Mouse (Mus musculus) lung, postnatal 4 days (tissue): Measurements from ENCODE around the gene Mrtfb.

Experiments
- DNase-seq, 2 experiments: peaks; one replicate each; pipeline ENCODE4 v3.0.0; 2021

Gene Mrtfb

DNA sequence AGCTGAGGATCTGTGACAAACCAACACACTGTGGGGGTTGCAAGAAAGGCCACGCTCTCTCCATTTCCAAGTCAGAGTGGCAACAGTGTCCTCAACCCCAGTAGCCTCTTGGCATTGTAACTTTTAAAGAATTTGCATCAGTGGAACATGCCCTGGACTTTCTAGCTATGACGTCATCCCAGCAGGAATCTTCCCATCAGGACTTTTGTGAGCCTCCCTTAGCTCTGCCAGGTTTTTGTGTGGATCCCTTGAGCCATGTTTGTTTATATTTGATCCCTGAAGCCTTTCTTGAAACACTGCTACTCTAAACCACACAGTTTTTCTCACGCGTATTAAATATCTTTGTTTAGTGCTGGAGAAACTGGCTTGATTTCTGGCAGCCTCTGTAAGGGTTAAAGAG lies 97.6 kb downstream of the Mrtfb start:
- peak in 1 of 2 experiments; percentile 19 for DNase-seq

DNA sequence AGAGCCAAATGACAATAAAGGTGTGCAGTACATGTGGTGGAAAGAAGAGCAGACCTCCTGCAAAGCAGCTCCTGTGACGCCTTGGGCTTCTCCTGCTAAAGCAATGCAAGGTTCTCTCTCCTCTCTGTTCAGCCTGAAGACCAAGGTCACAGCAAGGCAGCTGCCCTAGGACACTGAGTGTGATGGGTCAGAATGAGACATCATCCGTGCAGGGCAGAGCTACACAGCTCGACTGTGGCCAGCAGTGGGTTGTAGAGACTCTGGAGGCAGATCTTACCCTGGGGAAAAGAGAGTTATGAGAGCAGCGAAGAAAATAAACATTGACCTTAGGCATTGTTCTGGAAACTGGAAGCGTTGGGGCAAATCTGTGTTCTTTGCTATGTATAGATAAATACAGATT lies 98.2 kb downstream of the Mrtfb start:
- DNase-seq = no peak

GRCm38 (mm10) chr16:13357806-13358679 lies 101.8 kb downstream of the Mrtfb start:
- DNase-seq = peak; percentile 79 to 83

GRCm38 (mm10) chr16:13358741-13359140 lies 102.5 kb downstream of the Mrtfb start:
- no peak for DNase-seq

- no peak for DNase-seq
Observed at GRCm38 (mm10) chr16:13359405-13359858, 103.2 kb downstream of the Mrtfb start.

DNA sequence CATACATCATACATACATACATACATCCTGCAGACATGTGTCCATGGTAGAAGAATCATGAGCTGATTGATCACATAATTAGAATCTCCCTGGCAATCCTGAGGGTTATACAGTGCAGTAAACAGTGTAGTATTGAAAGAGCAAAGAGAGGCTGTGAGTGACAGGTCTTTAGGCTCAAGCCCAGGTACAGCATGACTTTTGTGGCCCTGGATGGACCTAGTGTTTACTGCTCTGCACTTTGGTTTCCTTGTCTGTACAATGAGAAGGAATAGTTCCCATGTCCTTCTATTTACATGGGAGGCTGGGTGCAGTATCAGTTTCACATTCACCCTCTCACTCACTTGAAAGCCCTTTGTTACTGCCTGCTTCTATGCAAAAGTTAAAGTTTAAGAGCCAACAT lies 103.9 kb downstream of the Mrtfb start:
- DNase-seq = no peak

- no peak for DNase-seq
Observed at GRCm38 (mm10) chr16:13360835-13361234, 104.6 kb downstream of the Mrtfb start.

GRCm38 (mm10) chr16:13363141-13363540 lies 106.9 kb downstream of the Mrtfb start:
- no peak for DNase-seq

GRCm38 (mm10) chr16:13364145-13364544 lies 107.9 kb downstream of the Mrtfb start:
- no peak for DNase-seq

- DNase-seq = no peak
Observed at GRCm38 (mm10) chr16:13366256-13366655, 110.0 kb downstream of the Mrtfb start.

DNA sequence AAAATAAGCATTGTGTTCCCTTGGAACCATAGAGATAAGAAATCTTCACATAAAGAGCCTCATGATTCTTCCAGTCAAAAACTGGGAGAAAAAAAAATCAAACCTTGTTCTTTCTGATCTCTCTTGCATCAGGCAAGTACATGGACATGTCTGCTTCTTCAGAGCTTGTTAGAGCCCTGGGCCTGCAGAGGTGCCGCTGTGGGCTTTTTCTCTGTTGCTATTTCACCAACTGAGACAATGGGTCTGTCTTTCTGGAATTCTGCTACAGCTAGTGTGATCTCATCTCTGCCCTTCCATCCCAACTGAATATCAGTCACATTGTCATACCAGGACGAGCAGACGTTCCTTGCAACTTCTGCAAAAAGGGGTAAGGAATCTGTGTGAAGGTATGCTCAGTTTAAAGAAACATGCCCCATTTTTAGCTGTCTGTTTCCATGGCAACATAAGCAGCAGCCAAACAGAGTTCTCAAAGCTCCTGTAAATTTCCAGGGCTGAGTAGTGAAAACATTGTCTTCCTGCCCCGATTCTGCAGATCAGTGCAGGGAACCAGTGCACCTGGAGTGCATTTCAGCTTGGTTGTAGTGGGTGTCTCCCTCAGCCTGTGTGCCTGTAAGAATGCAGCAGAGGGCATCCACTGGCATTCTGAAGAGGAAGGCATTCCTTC lies 110.7 kb downstream of the Mrtfb start:
- DNase-seq = peak in 1 of 2 experiments; percentile 8

DNA sequence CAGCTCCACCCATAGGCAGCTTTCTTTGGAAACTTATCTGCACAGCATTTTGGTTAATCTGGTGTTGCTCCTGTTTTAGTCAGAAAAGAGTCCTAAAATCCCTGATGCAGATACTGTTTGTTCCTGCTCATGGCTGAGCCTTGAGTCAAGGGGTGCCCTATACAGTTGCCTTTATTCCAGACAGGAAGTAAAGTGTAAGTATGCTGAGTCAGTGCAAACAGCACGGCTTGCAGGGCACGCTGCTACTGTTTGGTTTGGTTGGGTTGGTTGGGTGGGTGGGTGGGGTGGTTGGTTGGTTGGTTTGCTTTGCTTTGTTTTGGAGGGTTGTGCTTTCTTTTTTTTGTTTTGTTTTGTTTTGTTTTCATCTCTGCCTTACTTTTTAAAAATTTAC lies 111.2 kb downstream of the Mrtfb start:
- DNase-seq = no peak

DNA sequence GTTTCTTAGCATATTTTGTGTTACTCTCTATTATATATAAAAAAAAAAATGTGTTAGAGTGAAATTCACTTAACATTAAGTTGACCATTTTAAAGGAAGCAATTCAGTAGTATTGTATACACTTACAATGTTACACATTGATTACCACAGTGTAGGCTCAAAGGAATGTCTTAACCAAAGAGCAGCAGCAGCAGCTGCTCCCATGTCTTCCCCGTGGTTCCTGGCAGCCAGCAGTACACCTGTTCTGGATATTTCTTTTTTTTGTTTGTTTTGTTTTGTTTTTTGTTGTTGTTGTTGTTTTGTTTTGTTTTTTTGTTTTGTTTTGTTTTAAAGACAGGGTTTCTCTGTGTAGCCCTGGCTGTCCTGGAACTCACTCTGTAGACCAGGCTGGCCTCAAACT lies 112.4 kb downstream of the Mrtfb start:
- no peak for DNase-seq

- peak; percentile 76 to 87 for DNase-seq
Observed at GRCm38 (mm10) chr16:13371740-13372287, 115.5 kb downstream of the Mrtfb start.

DNA sequence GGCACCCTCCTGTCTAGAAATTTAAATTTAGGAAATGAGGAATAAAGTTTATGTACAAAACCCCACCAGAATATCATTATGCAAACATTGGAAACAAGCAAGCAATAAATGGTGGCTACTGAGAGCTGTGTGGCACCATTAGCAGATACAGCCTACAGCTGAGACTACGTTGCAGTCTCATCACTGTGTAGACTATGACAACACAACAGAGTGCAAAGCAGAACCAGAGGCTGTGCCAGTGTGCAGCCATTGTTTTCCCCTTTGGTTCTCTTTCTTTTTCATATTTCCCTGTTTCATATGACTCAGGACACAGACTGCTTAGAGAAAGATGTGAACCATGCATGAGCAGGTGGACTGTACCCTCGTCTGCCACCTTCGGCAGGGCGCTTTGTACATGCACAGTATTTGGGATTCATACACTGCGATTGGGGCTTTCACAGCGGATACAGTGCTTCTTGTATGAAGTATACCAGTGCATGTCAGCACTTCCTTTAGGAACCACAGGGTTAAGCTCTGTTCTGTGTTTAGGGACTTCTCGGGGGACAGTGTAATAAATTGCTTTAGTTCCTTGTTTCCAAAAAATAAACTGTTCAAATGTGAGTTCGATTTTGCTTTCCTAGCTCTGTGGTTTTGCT lies 116.7 kb downstream of the Mrtfb start:
- no peak for DNase-seq

GRCm38 (mm10) chr16:13376947-13377486 lies 120.7 kb downstream of the Mrtfb start:
- DNase-seq = no peak

- peak; percentile 55 to 82 for DNase-seq
Observed at GRCm38 (mm10) chr16:13378157-13378556, 121.9 kb downstream of the Mrtfb start.

DNA sequence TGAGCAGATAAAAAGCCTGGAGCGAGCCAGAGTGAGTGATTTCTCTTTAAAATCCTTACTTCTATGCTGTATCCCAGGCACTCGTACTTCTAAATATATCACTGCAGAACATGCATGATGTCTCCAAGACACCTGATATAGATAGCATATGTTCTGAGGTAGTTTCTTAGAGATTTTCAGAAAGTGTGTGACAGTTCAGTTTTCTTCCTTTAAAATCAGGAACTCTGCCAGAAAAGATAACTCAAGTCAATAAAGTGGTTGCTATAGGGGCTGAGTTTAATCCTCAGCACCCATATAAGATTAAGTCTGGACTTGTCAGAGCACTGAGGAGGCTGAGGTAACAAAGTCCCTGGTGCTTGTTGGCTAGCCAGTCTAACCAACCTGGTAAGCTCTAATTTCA lies 123.6 kb downstream of the Mrtfb start:
- no peak for DNase-seq

- no peak for DNase-seq
Observed at GRCm38 (mm10) chr16:13381771-13382170, 125.5 kb downstream of the Mrtfb start.

DNA sequence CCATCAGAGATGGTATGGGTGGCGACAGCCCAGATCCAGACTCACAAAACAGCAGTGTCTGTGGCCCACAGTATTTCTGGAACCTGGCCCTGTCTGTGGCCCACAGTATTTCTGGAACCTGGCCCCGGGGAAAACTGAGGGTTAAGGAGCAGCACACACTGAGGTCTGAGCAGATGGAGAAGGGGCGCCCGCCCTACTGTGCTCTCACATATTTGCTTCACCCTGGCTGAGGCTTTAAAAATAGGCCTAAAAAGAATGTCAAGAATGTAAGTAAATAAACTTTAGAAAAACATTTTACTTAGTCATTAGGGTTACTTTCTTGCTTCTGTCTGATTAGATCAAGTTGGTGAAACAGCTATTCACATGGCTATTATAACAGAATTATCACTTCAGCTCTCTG lies 131.0 kb downstream of the Mrtfb start:
- DNase-seq = peak in 1 of 2 experiments; percentile 48

DNA sequence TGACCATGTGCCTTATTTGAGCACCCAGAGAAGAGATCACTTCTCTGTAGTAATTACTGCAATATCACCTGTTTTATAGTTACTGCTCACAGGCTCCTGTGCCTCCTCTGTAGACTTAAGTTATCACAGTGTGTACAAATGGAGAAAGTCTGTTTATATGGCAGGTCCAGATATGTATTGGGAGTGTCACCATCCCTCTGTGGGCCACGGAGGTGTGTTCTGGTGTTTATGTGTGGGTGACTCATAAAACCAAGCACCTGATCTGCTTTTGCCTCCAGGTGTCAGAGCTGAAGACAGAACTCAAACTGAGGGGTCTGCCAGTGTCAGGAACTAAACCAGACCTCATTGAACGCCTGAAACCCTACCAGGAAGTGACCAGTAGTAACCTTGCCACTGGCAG lies 144.1 kb downstream of the Mrtfb start:
- DNase-seq = no peak

GRCm38 (mm10) chr16:13401591-13401990 lies 145.3 kb downstream of the Mrtfb start:
- no peak for DNase-seq

DNA sequence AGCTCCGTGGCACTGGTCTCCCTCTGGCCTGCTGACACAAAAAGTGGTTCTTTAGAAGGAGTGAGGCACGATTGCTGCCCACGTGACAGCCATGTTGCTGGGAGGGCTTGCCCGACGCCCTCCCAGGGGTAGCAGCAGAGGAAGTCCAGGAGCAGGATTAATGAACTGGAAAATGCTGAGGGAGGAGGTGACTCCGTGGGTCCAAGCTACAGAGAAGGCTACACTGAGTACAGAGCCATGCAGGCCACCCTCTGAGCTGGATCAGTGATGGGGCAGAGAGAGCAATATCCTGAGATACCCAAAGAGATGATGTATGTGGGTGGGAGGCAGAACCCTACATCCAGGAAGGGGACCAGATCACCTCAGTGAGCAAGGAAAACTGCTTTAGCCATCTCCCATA lies 148.4 kb downstream of the Mrtfb start:
- no peak for DNase-seq
